Mouse (Mus musculus) heart, postnatal 0 days (tissue): ENCODE measurements at regions not wholly inside any gene's neighbourhood (a gene's known extent, or its start where the extent isn't known, plus 50 kb on each side); places are given as distances from the start of the nearest gene placed in this dataset.
"Not testable (repeated sequence)": the region's sequence is repeated elsewhere in the genome, so short reads cannot be mapped to it uniquely, and the experiment has no call there.

Experiments
- ATAC-seq: fragments of 200-750 bp; cut with Nextera tagmentation; 2 replicates; pipeline ENCODE4 v1.8.0; 2017; ENCODE audit warnings: low read depth, moderate number of reproducible peaks, moderate library complexity; ENCODE audit not compliant: insufficient read depth
- DNase-seq: peaks from one replicate; pipeline ENCODE4 v3.0.0-alpha.2; 2016; ENCODE audit warnings: low spot score
- H3K27ac ChIP-seq: fragments of 300-500 bp; sonication (generic); 2 replicates; pipeline ENCODE4 v1.5.1; 2014; ENCODE audit warnings: low read depth, mild to moderate bottlenecking
- H3K27me3 ChIP-seq: fragments of 300-500 bp; sonication (generic); 2 replicates; pipeline ENCODE4 v1.6.1; 2014; ENCODE audit warnings: low read length, mixed read lengths; ENCODE audit not compliant: control insufficient read depth, insufficient read depth
- H3K36me3 ChIP-seq: fragments of 300-500 bp; sonication (generic); replicated peaks from 2 replicates; pipeline ENCODE4 v1.6.1; 2014; ENCODE audit warnings: low read length, mixed read lengths; ENCODE audit not compliant: control insufficient read depth, insufficient read depth
- H3K4me1 ChIP-seq: fragments of 300-500 bp; sonication (generic); 2 replicates; pipeline ENCODE4 v1.6.1; 2014; ENCODE audit warnings: antibody characterized with exemption; ENCODE audit not compliant: control insufficient read depth, insufficient read depth
- H3K4me2 ChIP-seq: fragments of 300-500 bp; sonication (generic); 2 replicates; pipeline ENCODE4 v1.6.1; 2014; ENCODE audit warnings: low read depth, mild to moderate bottlenecking, low read length, moderate library complexity
- H3K4me3 ChIP-seq: fragments of 300-500 bp; sonication (generic); 2 replicates; pipeline ENCODE4 v1.5.1; 2014; ENCODE audit warnings: low read depth, low read length
- H3K9ac ChIP-seq: fragments of 300-500 bp; sonication (generic); replicated peaks from 2 replicates; pipeline ENCODE4 v1.6.1; 2014; ENCODE audit warnings: low read depth, low read length, mixed read lengths
- H3K9me3 ChIP-seq: fragments of 300-500 bp; sonication (generic); replicated peaks from 2 replicates; pipeline ENCODE4 v1.6.1; 2016; ENCODE audit warnings: low read length; ENCODE audit not compliant: control insufficient read depth
- CTCF ChIP-seq: IDR thresholded peaks from 2 replicates; pipeline ENCODE4 v1.5.1; 2016; ENCODE audit warnings: antibody characterized with exemption, control low read depth, low read depth
- EP300 ChIP-seq: IDR thresholded peaks from 2 replicates; pipeline ENCODE4 v1.6.1; 2016; ENCODE audit warnings: antibody characterized with exemption, low read depth
- WGBS: fragments of 180-500 bp; shearing (Covaris S2); extraction: QIAGEN DNeasy Blood & Tissue Kit; methylation state at CpG from one replicate; pipeline ENCODE4 v1.1.7; 2014; 5-methylcytosine and 5-hydroxymethylcytosine counted together

DNA sequence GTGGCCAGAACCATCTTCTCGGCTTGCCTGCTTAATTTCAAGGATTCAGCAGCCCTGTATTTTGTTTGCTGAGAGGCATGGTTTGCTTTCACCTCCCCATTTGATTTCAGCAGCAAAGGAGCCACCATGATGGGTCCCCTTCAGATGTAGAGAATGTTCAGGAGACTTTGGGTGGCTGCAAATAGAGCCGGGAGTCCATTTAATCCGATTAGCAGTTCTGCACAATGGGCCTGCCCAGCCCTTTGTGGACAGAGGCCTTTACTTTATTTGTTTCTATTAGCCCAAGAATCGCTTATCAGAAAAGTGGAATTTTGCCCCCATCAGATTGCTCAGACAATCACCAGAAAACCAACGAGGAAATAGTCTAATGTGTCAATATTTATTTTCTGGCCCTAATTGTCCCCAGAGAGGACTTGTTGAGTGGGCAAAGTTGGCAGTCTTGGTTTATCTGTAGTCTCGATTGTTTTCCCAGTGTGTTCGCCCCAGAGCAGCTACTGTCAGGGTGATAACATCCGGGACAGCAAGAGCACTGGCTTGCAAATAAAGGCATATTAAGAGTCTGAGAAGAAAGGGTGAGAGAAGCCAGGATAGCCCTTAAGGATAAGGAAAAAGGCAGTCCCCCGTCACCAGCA is 130.6 kb upstream of the Kiz start:
- H3K27me3 ChIP-seq, result no peaks in the 10 kb centered on the region
- H3K27ac ChIP-seq, result no peak overlapping the region
- no peaks in the 10 kb centered on the region for H3K36me3 ChIP-seq
- H3K9me3 ChIP-seq, result no peaks in the 10 kb centered on the region
- ATAC-seq (no peak), DNase-seq (no peak)
- no peak overlapping the region for H3K4me2 ChIP-seq
- no peak overlapping the region for H3K4me3 ChIP-seq
- H3K4me1 ChIP-seq, result no peaks in the 10 kb centered on the region
- H3K9ac ChIP-seq, result no peak overlapping the region
- no peak for TF ChIP-seq EP300
- TF ChIP-seq CTCF, result no peak
- WGBS, result 33% methylated on average over 9 of the region's 9 CpGs

DNA sequence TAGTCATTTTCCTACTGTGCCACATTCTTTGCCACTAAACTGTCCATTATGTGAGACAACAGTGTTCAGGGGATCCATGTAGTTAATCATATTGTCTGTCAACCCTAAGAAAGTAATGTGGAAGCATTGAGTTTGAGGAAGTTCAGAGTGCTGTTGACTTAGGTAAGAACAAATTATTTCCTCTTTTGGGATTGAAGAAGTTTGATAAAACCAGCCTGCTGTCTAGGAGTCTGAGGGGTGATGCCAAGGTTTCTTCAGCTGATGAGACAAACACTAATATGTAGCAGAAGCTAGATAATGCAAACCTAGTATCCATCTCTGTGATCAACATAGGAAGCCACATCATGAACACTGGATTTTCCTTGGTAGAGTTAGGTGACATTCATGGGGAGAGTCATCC is 127.0 kb upstream of the Kiz start:
- DNase-seq (no peak), ATAC-seq (no peak)
- no peak for TF ChIP-seq CTCF
- TF ChIP-seq EP300, result no peak
- H3K9ac ChIP-seq, result no peak overlapping the region
- H3K9me3 ChIP-seq, result no peaks in the 10 kb centered on the region
- H3K4me3 ChIP-seq, result no peak overlapping the region
- no peak overlapping the region for H3K4me2 ChIP-seq
- H3K4me1 ChIP-seq, result no peaks in the 10 kb centered on the region
- H3K36me3 ChIP-seq, result no peaks in the 10 kb centered on the region
- H3K27me3 ChIP-seq, result no peaks in the 10 kb centered on the region
- H3K27ac ChIP-seq, result no peak overlapping the region

GRCm38 (mm10) chr2:146731081-146731480 is 124.6 kb upstream of the Kiz start:
- H3K9me3 ChIP-seq, result no peaks in the 10 kb centered on the region
- DNase-seq, result no peak
- no peaks in the 10 kb centered on the region for H3K36me3 ChIP-seq
- TF ChIP-seq CTCF (no peak), EP300 (no peak)
- H3K27me3 ChIP-seq, result no peaks in the 10 kb centered on the region
- no peaks in the 10 kb centered on the region for H3K4me1 ChIP-seq
- H3K4me2 ChIP-seq, result no peak overlapping the region
- no peak for ATAC-seq
- no peak overlapping the region for H3K9ac ChIP-seq
- 72% methylated on average over 3 of the region's 3 CpGs for WGBS
- H3K4me3 ChIP-seq, result no peak overlapping the region
- no peak overlapping the region for H3K27ac ChIP-seq

DNA sequence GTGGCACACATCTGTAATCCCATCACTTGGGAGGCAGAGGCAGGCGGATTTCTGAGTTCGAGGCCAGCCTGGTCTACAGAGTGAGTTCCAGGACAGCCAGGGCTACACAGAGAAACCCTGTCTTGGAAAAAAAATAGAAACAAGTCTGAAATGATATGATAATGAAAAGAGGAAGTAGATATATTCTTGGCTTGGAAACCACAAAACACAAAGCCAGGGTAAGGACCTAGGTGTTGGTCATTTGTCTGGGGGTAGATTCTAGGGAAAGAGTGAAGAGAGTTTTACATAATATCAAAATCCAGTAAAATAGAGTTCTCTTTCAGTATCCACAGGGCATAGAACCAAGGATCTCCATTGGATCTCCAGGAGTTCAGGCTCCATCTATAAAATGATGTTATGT is 122.8 kb upstream of the Kiz start:
- not testable (repeated sequence) for H3K4me1 ChIP-seq, H3K9me3 ChIP-seq, DNase-seq, H3K4me2 ChIP-seq, H3K4me3 ChIP-seq, H3K27ac ChIP-seq, H3K27me3 ChIP-seq, H3K9ac ChIP-seq, ATAC-seq, H3K36me3 ChIP-seq
- no CpG with 5 or more reads among the region's 2 CpGs for WGBS

DNA sequence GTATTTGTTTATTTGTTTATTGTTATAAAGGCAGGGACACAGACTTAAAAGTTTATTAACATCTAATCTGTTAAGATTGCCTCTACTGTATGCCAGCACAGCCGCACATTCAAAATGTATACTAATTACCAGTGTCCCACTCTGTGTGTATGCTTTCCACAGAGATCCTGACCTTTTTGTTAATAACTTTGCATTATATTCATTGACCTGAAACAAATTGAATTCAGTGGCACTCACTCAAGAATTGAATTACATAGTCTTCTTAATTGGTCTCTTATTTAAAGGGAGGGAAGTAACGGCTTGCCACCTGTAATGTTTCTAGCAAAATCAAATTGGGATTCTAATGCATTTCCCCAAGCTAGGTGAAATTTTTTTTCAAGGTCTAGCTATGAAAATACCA is 111.3 kb upstream of the Kiz start:
- no peaks in the 10 kb centered on the region; the same call in 1 of the 2 replicates for H3K4me1 ChIP-seq
- TF ChIP-seq EP300, result no peak
- DNase-seq, result no peak
- H3K27ac ChIP-seq, result no peak overlapping the region
- no peaks in the 10 kb centered on the region for H3K27me3 ChIP-seq
- no peaks in the 10 kb centered on the region for H3K9me3 ChIP-seq
- 93% methylated on average over 2 of the region's 2 CpGs for WGBS
- H3K4me2 ChIP-seq, result no peak overlapping the region
- H3K9ac ChIP-seq, result no peak overlapping the region
- ATAC-seq, result no peak
- no peak overlapping the region for H3K4me3 ChIP-seq
- H3K36me3 ChIP-seq, result no peaks in the 10 kb centered on the region

GRCm38 (mm10) chr2:146745012-146745682 is 110.5 kb upstream of the Kiz start:
- Histone ChIP-seq H3K4me3 (peak overlapping the region; percentile 33), H3K9ac (no peak overlapping the region), H3K4me2 (peak overlapping the region; percentile 58), H3K27ac (no peak overlapping the region), H3K9me3 (no peaks in the 10 kb centered on the region), H3K36me3 (no peaks in the 10 kb centered on the region), H3K27me3 (no peaks in the 10 kb centered on the region), H3K4me1 (no peaks in the 10 kb centered on the region; the same call in 1 of the 2 replicates)
- ATAC-seq (no peak), DNase-seq (no peak)
- WGBS, result 38% methylated on average over 18 of the region's 18 CpGs
- TF ChIP-seq EP300 (no peak), CTCF (no peak)
